Mouse (Mus musculus) adipose tissue, adult 10 weeks (tissue): Measurements from ENCODE around the gene Klk9. TPM values are rescaled to one million over a fixed set of nuclear protein-coding genes. Genes with fewer than 3 reads are reported as not detected.

Source experiments
- polyA plus RNA-seq: library from polyadenylated mRNA; stranded (reverse); fragments of 350-450 nt; fragmentation: Illumina TruSeq; extraction: RNeasy Lipid Tissue Mini Kit (QIAGEN cat#74804); gene quantifications from one replicate; pipeline ENCODE4 v1.2.3, GENCODE M21; 2014; ENCODE audit warnings: low read depth, low replicate concordance

Klk9 gene
- polyA plus RNA-seq = not detected

GRCm38 (mm10) chr7:43791591-43791990 lies at the start of gene Klk9:
Klk9 (plus strand) TSS chr7:43791891.

GRCm38 (mm10) chr7:43768597-43768996 lies 23.1 kb upstream of the Klk9 start, which contains the start of gene Klk12:
Klk12 (plus strand) TSS chr7:43768897.

DNA sequence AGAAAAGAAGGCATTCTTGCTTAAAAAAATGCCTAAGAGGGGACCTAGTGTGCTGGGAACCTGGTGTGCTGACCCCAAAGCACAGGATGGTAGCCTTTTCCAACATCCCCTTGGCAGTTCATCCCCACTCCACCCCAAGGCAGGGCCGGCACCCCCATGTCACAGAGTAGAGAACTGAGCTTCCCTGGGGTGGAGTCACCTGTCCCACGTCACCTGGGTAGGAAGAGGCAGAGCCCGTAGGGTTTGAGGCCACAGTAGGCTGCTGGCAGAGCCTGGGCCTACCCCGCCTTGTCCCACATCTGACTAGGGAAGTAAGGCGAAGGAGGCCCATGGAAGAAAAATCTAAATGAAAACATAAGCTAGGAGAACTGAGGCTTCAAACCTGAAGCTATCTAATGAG lies 17.3 kb upstream of the Klk9 start, which contains the start of gene Klk11:
Klk11 (plus strand) TSS at position 241 of the 400 bp plus-strand sequence.

DNA sequence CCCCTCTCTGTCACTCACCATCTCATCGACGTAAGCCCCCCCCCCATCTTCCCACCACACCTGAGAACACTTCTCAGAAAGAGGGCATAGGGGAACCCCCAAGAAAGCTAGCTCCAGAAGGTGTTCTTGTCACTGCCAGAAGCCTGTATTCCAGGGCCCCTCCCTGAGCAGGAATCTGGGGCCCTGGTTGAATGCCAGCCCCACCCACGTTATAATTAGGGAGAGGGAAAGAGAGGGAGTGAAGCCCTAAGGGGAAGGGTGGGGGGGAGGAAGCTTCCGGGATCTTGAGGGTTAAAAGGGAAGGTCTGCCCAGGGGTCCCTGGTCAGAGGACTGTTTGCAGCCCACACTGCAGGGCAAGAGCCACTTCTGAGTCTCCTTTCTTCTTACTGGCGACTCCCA lies 10.9 kb upstream of the Klk9 start, which contains the start of gene Klk10:
Klk10 (plus strand) TSS at position 290 of the 400 bp plus-strand sequence.

GRCm38 (mm10) chr7:43797333-43797769 lies 5.7 kb downstream of the Klk9 start, which contains the start of gene Klk8:
Klk8 (plus strand) TSS chr7:43797577.

GRCm38 (mm10) chr7:43810994-43811393 lies 19.3 kb downstream of the Klk9 start, which contains the start of gene Klk7:
Klk7 (plus strand) TSS chr7:43811294.

DNA sequence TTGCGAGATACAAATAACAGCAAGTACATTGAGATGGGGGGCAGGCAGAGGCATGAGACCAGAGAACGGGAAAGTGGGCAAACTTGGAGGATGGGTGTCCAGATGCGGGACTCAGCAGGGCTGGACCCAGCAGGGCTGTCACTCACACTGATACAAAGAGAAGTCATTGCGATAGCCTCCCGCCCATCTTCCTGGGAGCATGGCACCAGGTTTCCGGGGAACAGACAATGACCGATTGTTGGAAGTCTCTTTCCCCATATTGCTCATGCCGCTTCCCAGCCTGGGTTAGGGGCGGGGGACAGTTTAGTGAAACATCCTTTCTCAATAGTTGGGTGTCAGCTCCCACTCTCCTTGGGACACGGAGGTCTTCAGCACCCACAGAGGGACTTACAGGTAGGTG lies 32.5 kb downstream of the Klk9 start, which contains the start of gene Klk6:
Klk6 (plus strand) TSS at position 301 of the 400 bp plus-strand sequence.

GRCm38 (mm10) chr7:43841701-43842100 lies 50.0 kb downstream of the Klk9 start, which contains the start of gene Klk5:
Klk5 (plus strand) TSS chr7:43841971.

Other genes with a start within 250 kb of the Klk9 start
- gene Cd33, start 247.5 kb upstream of the Klk9 start, polyA plus RNA-seq = 5.4 TPM
- gene Zfp658, start 229.6 kb upstream of the Klk9 start, polyA plus RNA-seq = 3.3 TPM
- 6.0 TPM for gene Zfp719, start 212.3 kb upstream of the Klk9 start, polyA plus RNA-seq
- gene Zfp819, start 184.7 kb upstream of the Klk9 start, polyA plus RNA-seq = not detected
- not detected for gene Ceacam18, start 157.2 kb upstream of the Klk9 start, polyA plus RNA-seq
- gene Siglece, start 131.7 kb upstream of the Klk9 start, polyA plus RNA-seq = 1.9 TPM
- 9.8 TPM for gene Ctu1, start 119.9 kb upstream of the Klk9 start, polyA plus RNA-seq
- gene Klk14, start 101.5 kb upstream of the Klk9 start, polyA plus RNA-seq = 0.32 TPM
- not detected for gene Klk13, start 79.3 kb upstream of the Klk9 start, polyA plus RNA-seq
- not detected for gene Klk12, start 23.0 kb upstream of the Klk9 start, polyA plus RNA-seq
- gene Klk11, start 17.3 kb upstream of the Klk9 start, polyA plus RNA-seq = not detected
- 0.37 TPM for gene Klk10, start 10.9 kb upstream of the Klk9 start, polyA plus RNA-seq
- gene Klk8, start 5.7 kb downstream of the Klk9 start, polyA plus RNA-seq = 1.0 TPM
- gene Klk7, start 19.4 kb downstream of the Klk9 start, polyA plus RNA-seq = not detected
- not detected for gene Klk6, start 32.6 kb downstream of the Klk9 start, polyA plus RNA-seq
- gene Klk5, start 50.1 kb downstream of the Klk9 start, polyA plus RNA-seq = not detected
- gene Klk4, start 89.3 kb downstream of the Klk9 start, polyA plus RNA-seq = not detected
- gene Klk15, start 141.8 kb downstream of the Klk9 start, polyA plus RNA-seq = not detected
- gene Klk1b8, start 158.8 kb downstream of the Klk9 start, polyA plus RNA-seq = 2.2 TPM
- gene Klk1b1, start 174.9 kb downstream of the Klk9 start, polyA plus RNA-seq = not detected
- 0.52 TPM for gene Klk1b9, start 184.2 kb downstream of the Klk9 start, polyA plus RNA-seq
- gene Klk1b11, start 204.0 kb downstream of the Klk9 start, polyA plus RNA-seq = not detected
- 0.52 TPM for gene Klk1b26, start 220.3 kb downstream of the Klk9 start, polyA plus RNA-seq